Mouse (Mus musculus) liver, adult 2 months (tissue): ENCODE measurements around the gene Wwox.

Experiments
- CTCF ChIP-seq: fragments of 200-500 bp; IDR thresholded peaks from 2 replicates; pipeline ENCODE4 v1.5.1; 2011; ENCODE audit warnings: low read depth, low read length, control low read depth
- POLR2A ChIP-seq: fragments of 200-500 bp; IDR thresholded peaks from 2 replicates; pipeline ENCODE4 v1.6.1; 2011; ENCODE audit warnings: low read length, control low read depth; ENCODE audit not compliant: insufficient read depth; ENCODE audit errors: extremely low read depth

- TF ChIP-seq CTCF (no peak), POLR2A (no peak)
Measured at GRCm38 (mm10) chr8:114563361-114563760, 123.9 kb downstream of the Wwox start.
